Mouse (Mus musculus): ENCODE data around the gene Tiam2. TPM values are rescaled to one million over a fixed set of nuclear protein-coding genes. Genes with fewer than 3 reads are reported as not detected.

Tiam2 gene
- polyA plus RNA-seq, 1 experiment from 2014 or later = 0.56 TPM

DNA sequence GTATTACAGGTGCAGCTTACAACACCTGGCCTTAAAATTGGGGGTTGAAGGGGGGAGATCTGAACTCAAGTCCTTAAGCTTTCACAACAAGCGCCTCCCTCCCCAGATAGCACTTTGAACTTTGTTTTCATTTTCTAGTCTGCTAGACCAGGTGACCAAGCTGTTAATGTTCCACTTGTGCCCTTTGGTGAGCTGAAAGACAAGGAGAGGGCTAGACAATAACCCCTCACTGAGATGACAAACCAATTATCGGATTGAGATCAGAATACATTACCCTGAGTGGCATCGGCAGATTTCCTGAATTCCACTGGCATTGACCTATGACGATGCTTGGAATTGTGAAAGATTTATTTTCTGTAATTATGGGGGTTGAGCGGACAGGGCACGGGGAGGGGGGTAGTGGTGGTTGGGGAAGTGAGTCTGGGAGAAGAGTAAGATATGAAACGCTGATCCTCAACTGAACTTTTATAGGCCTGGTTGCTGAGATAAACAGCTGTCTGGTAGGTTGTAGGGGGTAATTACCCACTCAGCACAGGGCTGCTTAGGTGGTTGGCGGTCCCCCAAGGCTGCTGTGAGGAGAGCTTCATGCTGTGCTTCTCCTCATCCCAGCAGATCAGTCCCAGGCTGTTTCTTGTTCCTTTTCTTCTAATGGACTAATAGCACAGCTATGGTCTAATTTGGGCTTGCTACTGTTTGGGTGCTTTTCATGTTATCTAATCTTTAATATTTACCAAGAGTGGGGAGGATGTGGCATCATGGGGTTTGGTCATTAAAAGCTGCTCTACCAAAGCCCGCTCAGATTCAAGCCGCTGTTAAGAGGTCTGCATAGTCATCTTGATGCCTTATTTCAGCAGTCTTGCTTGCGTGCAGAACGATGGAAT lies 161.6 kb downstream of the Tiam2 start:
- Histone ChIP-seq H3K27me3 (ENCODE audit: insufficient read depth, low read length) (no peaks in the 10 kb centered on the region), H3K27ac (ENCODE audit: low read depth) (no peak overlapping the region), H3K36me3 (replicated peaks; ENCODE audit: insufficient read depth, low read length) (no peaks in the 10 kb centered on the region), H3K9me3 (ENCODE audit: low read length) (no peaks in the 10 kb centered on the region), H3K9ac (replicated peaks) (no peak overlapping the region), H3K4me2 (ENCODE audit: low read depth, low read length) (no peak overlapping the region), H3K4me1 (ENCODE audit: insufficient read depth) (peaks cover 4% of the 10 kb centered on the region), H3K4me3 (ENCODE audit: low read depth, low read length) (no peak overlapping the region)
- peak; percentile 69; the same call in 1 of the 2 replicates for ATAC-seq
- DNase-seq = no peak
- WGBS (ENCODE audit: insufficient replicate concordance) = 54% methylated on average over 12 of the region's 12 CpGs
- no peak for TF ChIP-seq EP300 (IDR thresholded peaks at IDR 0.05; ENCODE audit: low read depth)
- TF ChIP-seq CTCF (IDR thresholded peaks at IDR 0.05; ENCODE audit: low read depth) = no peak

DNA sequence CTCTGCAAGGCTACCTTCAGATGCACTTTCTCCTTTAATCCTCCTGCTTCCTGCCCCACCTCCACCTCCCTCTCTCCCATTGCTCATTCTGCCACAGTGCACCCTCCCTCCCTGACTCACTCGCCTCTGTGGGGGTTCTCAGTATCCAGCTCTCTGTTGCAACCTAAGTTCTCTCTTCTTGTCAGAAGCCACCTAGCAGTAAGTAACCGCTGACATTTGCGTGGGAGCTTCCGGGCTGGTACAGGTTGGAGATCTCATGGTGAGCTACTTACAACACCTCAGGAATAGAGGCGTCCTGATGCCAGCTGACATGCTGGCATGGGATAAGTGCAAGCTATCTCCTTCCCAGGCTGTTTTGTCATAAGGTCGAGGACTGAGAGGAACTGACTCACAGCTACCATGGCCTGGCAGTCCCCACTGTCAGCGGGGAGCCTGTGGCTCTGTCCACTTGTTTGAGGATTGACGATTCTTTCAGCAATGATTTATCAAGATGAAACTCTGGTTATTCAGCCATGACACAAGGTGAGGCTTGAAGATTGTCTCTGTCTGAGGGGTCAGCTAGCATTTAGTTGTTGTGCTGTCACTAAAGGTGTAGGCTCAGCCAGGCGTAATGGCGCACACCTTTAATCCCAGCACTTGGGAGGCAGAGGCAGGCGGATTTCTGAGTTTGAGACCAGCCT lies 164.0 kb downstream of the Tiam2 start:
- 67% methylated on average over 11 of the region's 11 CpGs for WGBS (ENCODE audit: insufficient replicate concordance)
- TF ChIP-seq CTCF (IDR thresholded peaks at IDR 0.05; ENCODE audit: low read depth) (no peak), EP300 (IDR thresholded peaks at IDR 0.05; ENCODE audit: low read depth) (no peak)

DNA sequence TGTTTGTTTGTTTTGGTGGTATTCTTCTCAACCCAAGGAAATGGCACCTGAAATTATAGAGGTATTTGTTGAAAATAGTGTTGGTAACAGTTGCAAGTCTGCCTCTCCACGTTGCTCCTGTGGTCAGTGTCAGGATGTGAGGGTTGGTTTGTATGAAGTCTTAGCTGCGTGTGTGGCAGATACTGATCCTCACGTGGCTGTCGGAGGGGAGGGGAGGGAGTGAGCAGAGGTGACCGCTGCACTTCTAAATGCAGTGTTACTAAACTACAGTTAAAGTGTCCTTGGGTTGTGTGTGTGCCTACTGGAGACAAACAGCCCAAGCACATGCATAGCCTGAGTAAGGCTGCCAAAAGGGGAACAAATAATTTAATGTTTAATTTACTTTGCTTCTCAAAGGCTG lies 164.7 kb downstream of the Tiam2 start:
- ATAC-seq = no peak
- Histone ChIP-seq H3K27me3 (ENCODE audit: insufficient read depth, low read length) (no peaks in the 10 kb centered on the region), H3K4me1 (ENCODE audit: insufficient read depth) (peaks cover 10% of the 10 kb centered on the region), H3K36me3 (replicated peaks; ENCODE audit: insufficient read depth, low read length) (no peaks in the 10 kb centered on the region), H3K9ac (replicated peaks) (no peak overlapping the region), H3K9me3 (ENCODE audit: low read length) (no peaks in the 10 kb centered on the region), H3K4me2 (ENCODE audit: low read depth, low read length) (no peak overlapping the region), H3K4me3 (ENCODE audit: low read depth, low read length) (no peak overlapping the region), H3K27ac (ENCODE audit: low read depth) (no peak overlapping the region)
- WGBS (ENCODE audit: insufficient replicate concordance) = 32% methylated on average over 5 of the region's 5 CpGs
- no peak for TF ChIP-seq CTCF (IDR thresholded peaks at IDR 0.05; ENCODE audit: low read depth)
- no peak for TF ChIP-seq EP300 (IDR thresholded peaks at IDR 0.05; ENCODE audit: low read depth)
- no peak for DNase-seq

More for the DNA sequence above, 164.0 kb downstream of the Tiam2 start:
- no peak for DNase-seq
- no peak overlapping the region for H3K4me3 ChIP-seq (ENCODE audit: low read depth, low read length)
- H3K4me2 ChIP-seq (ENCODE audit: low read depth, low read length) = no peak overlapping the region
- peaks cover 8% of the 10 kb centered on the region for H3K4me1 ChIP-seq (ENCODE audit: insufficient read depth)
- H3K27me3 ChIP-seq (ENCODE audit: insufficient read depth, low read length) = no peaks in the 10 kb centered on the region
- no peak for ATAC-seq
- H3K9me3 ChIP-seq (ENCODE audit: low read length) = no peaks in the 10 kb centered on the region
- H3K36me3 ChIP-seq (replicated peaks; ENCODE audit: insufficient read depth, low read length) = no peaks in the 10 kb centered on the region
- H3K27ac ChIP-seq (ENCODE audit: low read depth) = no peak overlapping the region
- H3K9ac ChIP-seq (replicated peaks) = no peak overlapping the region

DNA sequence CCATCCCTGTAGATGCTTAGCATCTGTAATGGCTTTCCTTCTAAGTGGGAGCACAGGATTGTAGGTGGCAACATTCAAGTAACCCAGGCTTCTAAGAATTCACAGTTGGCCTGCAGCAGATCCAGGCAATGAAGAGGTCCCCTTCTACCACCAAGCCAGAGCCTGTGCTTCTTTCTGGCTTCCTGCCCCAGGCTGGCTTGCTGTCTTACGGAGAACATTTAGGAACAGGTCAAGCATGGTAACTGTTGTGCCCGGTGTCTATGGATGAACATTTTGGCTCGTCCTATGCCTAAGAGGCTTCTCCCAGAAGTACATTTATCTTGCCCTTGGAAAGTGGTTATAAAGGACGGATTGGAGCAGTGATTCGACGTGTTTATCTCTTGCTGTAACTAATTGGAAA lies 165.3 kb downstream of the Tiam2 start:
- H3K36me3 ChIP-seq (replicated peaks; ENCODE audit: insufficient read depth, low read length) = no peaks in the 10 kb centered on the region
- no peak for ATAC-seq
- TF ChIP-seq EP300 (IDR thresholded peaks at IDR 0.05; ENCODE audit: low read depth) = no peak
- no peak for TF ChIP-seq CTCF (IDR thresholded peaks at IDR 0.05; ENCODE audit: low read depth)
- H3K4me1 ChIP-seq (ENCODE audit: insufficient read depth) = peaks cover 10% of the 10 kb centered on the region
- no peak overlapping the region for H3K9ac ChIP-seq (replicated peaks)
- H3K4me3 ChIP-seq (ENCODE audit: low read depth, low read length) = no peak overlapping the region
- H3K27ac ChIP-seq (ENCODE audit: low read depth) = no peak overlapping the region
- no peak for DNase-seq
- no peak overlapping the region for H3K4me2 ChIP-seq (ENCODE audit: low read depth, low read length)
- no peaks in the 10 kb centered on the region for H3K27me3 ChIP-seq (ENCODE audit: insufficient read depth, low read length)
- no peaks in the 10 kb centered on the region for H3K9me3 ChIP-seq (ENCODE audit: low read length)
- 78% methylated on average over 6 of the region's 6 CpGs for WGBS (ENCODE audit: insufficient replicate concordance)

DNA sequence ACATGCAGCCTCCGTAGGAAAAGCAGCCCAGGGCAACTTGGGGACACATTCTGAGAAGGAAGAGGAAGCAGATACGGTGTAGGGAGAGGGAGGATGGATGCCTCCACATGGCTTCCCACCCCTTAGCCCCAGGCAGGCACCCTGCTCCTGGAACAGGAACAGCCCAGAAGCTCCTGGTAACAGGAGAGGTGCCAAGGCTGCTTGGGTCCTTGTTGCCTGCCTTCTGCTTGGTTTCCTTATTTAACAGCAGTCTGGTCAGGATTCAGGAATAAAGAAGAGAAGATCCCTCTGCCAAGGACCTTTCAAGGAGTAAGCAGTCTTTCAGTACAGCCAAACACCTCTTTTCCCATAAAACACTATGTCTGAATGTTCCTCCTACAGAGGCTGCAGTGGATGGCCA lies 169.2 kb downstream of the Tiam2 start:
- ATAC-seq = peak; percentile 6; the same call in 1 of the 2 replicates

GRCm38 (mm10) chr17:3496080-3496479 lies 169.7 kb downstream of the Tiam2 start:
- DNase-seq (no peak), ATAC-seq (peak; percentile 89)
- Histone ChIP-seq H3K9me3 (ENCODE audit: low read length) (no peaks in the 10 kb centered on the region), H3K9ac (replicated peaks) (no peak overlapping the region), H3K36me3 (replicated peaks; ENCODE audit: insufficient read depth, low read length) (no peaks in the 10 kb centered on the region), H3K4me1 (ENCODE audit: insufficient read depth) (peaks cover 6% of the 10 kb centered on the region; the same call in 1 of the 2 replicates), H3K27me3 (ENCODE audit: insufficient read depth, low read length) (no peaks in the 10 kb centered on the region), H3K4me2 (ENCODE audit: low read depth, low read length) (peak overlapping the region; percentile 13; the same call in 1 of the 2 replicates), H3K4me3 (ENCODE audit: low read depth, low read length) (no peak overlapping the region), H3K27ac (ENCODE audit: low read depth) (peak overlapping the region; percentile 39; the same call in 1 of the 2 replicates)
- TF ChIP-seq EP300 (IDR thresholded peaks at IDR 0.05; ENCODE audit: low read depth) = no peak
- TF ChIP-seq CTCF (IDR thresholded peaks at IDR 0.05; ENCODE audit: low read depth) = no peak
- WGBS (ENCODE audit: insufficient replicate concordance) = 76% methylated on average over 3 of the region's 3 CpGs

More for the DNA sequence above, 169.2 kb downstream of the Tiam2 start:
- Histone ChIP-seq H3K9me3 (ENCODE audit: low read length) (no peaks in the 10 kb centered on the region), H3K27me3 (ENCODE audit: insufficient read depth, low read length) (no peaks in the 10 kb centered on the region), H3K36me3 (replicated peaks; ENCODE audit: insufficient read depth, low read length) (no peaks in the 10 kb centered on the region), H3K9ac (replicated peaks) (no peak overlapping the region), H3K4me3 (ENCODE audit: low read depth, low read length) (no peak overlapping the region), H3K4me1 (ENCODE audit: insufficient read depth) (peaks cover 6% of the 10 kb centered on the region; the same call in 1 of the 2 replicates), H3K4me2 (ENCODE audit: low read depth, low read length) (peak overlapping the region; percentile 13; the same call in 1 of the 2 replicates), H3K27ac (ENCODE audit: low read depth) (peak overlapping the region; percentile 39; the same call in 1 of the 2 replicates)
- TF ChIP-seq EP300 (IDR thresholded peaks at IDR 0.05; ENCODE audit: low read depth) (no peak), CTCF (IDR thresholded peaks at IDR 0.05; ENCODE audit: low read depth) (no peak)
- 49% methylated on average over 2 of the region's 2 CpGs for WGBS (ENCODE audit: insufficient replicate concordance)
- no peak for DNase-seq

Measured in liver, postnatal 0 days (tissue).